Mouse (Mus musculus) cortical plate, adult 2 months (tissue): ENCODE results near the gene Dhx16.

ENCODE experiments used
- CTCF ChIP-seq: fragments of 200-500 bp; IDR thresholded peaks from 2 replicates; pipeline ENCODE4 v1.5.1; 2011; ENCODE audit warnings: mild to moderate bottlenecking, control low read depth, low read length; ENCODE audit not compliant: insufficient read depth; ENCODE audit errors: extremely low read depth
- POLR2A ChIP-seq: fragments of 200-500 bp; IDR thresholded peaks from 2 replicates; pipeline ENCODE4 v1.6.1; 2011; ENCODE audit warnings: mild to moderate bottlenecking, low read length, control low read depth; ENCODE audit not compliant: insufficient read depth; ENCODE audit errors: extremely low read depth

- TF ChIP-seq POLR2A, result no peak
- TF ChIP-seq CTCF, result no peak
These were observed 26.0 kb downstream of the Dhx16 start for GRCm38 (mm10) chr17:35905587-35905986.
